Mouse (Mus musculus) adrenal gland, postnatal 14 days (tissue): Measurements from ENCODE around the gene Rbp1. TPM values are rescaled to one million over a fixed set of nuclear protein-coding genes. Genes with fewer than 3 reads are reported as not detected.

Experiments used
- DNase-seq: peaks from one replicate; pipeline ENCODE4 v3.0.0; 2021; ENCODE audit warnings: mixed read lengths
- long read RNA-seq, 2 experiments: library from polyadenylated mRNA; stranded (forward); transcript quantifications; one replicate each; pipeline ENCODE4 v2.0.0; 2021
- total RNA-seq: library from RNA; stranded (reverse); gene quantifications from 2 replicates; pipeline ENCODE4 v1.2.3, GENCODE M21; 2021

Gene Rbp1
- 8.8 and 11.2 TPM in 2 replicates for total RNA-seq
- long read RNA-seq, experiment 1, transcript Rbp1-201 (4 exons, 2,652 nt), result major isoform, 14 of 23 reads
- long read RNA-seq, experiment 1, partial matches to known transcripts, result 9 of 23 reads
- long read RNA-seq, experiment 1, other reads (novel, unspliced or antisense), result 0 of 23 reads
- long read RNA-seq, experiment 2, transcript Rbp1-201 (4 exons, 2,652 nt), result major isoform, 25 of 44 reads
- long read RNA-seq, experiment 2, partial matches to known transcripts, result 19 of 44 reads
- long read RNA-seq, experiment 2, other reads (novel, unspliced or antisense), result 0 of 44 reads

DNA sequence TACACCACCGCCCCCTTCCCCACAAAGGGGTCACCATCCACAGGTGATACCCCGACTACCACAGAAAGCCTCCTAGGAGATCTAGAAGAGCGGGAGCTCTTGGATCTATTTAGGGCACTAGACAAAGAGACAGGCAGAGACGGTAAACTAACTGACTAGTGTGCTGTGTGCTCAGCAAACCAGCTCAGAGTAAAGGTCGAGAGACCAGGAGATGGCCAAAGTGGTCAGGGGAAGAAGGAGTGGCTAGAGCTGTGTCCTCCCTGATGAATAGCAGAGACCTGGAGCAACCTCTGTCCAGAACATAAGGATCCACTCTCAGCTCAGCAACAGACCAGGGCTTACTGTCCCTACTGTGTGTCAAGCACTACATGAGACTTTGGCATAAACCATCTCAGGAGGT is at the start of gene Rbp1:
Gene Rbp1 (plus strand): TSS at position 306 of the 400 bp plus-strand sequence.
- DNase-seq, result no peak

- no peak for DNase-seq
These were observed 49.4 kb upstream of the Rbp1 start for GRCm38 (mm10) chr9:98373358-98373757.

DNA sequence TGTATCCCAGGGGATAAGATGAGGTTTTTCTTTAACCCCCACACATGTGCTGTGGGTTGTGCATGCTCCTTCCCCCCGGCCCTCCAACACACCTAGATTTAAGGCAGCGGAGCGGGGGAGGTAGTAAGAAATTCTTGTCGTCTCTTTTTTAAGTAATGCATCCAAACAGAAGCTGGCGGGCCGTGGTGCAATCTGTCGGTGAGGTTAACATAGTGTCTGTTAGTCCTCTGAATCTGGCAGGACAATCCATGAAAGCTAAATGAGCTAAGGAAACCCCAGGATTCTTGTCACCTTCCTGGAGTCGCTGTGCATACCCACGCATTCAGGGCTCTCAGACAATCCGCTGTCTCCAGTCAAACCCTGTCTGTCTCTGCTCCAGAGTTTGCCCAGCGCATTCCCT is 47.9 kb upstream of the Rbp1 start:
- DNase-seq, result no peak

- DNase-seq, result no peak
These were observed 47.2 kb upstream of the Rbp1 start for GRCm38 (mm10) chr9:98375329-98376170.

GRCm38 (mm10) chr9:98379736-98380135 is 43.0 kb upstream of the Rbp1 start:
- DNase-seq, result no peak

DNA sequence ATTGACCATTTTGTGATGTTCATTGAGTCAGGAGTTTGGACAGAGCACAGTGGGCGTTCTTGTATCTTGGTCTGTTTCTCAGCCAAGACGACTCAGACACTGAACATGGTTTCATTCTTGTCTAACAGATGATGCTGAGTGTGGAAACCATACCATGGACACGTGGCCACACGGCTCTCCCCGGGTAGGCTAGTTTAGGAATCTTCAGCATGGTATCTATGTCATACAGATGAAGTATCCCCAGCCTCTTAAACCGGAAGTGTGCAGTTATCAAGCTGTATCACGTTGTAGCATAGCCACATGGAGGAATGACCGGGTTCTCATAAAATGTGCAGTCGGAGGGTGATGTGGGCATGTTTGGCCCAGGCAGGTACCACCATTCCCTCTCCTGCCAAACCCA is 42.2 kb upstream of the Rbp1 start:
- DNase-seq, result no peak

DNA sequence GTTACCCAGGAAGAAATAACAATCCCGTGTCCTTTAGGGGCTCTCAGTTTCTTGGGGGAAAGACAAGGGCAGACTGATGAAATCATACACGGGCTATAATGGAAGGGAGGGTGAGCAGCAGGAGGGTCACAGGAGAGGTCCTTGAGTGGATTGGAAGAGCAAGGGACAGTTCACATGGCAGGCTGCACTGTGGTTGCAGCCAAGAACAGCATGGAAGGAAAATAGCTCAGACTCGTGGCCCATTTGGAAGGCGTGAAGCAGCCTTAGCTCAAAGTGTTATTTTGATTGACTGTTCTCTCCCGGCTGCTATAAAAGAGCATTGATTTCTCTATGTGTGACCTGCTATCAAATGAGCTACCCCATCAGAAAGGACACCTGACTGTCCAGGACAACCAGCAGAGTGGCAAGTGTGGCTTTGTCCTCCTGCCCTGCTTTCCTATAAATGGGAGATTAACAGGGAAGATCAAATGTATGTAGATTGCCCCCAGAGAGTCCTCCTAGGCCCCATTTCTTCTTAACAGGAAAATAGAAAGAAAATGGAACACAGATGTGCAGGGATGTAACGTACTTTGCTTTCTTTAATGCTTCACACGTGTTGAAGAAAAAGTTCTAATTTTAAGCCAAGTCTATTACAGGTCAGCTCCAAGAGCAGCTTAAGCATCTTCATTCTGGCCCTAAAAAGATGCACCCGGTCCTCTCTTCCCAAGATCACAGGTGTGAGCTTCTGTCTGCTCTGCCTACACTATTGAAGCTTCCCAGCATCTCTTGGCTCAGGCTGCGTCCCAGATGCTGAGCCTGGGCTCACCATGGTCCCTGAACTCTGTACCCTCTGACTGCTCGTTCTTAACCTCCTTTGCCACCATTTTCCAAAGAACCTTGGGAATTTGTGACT is 34.8 kb upstream of the Rbp1 start:
- DNase-seq, result no peak

DNA sequence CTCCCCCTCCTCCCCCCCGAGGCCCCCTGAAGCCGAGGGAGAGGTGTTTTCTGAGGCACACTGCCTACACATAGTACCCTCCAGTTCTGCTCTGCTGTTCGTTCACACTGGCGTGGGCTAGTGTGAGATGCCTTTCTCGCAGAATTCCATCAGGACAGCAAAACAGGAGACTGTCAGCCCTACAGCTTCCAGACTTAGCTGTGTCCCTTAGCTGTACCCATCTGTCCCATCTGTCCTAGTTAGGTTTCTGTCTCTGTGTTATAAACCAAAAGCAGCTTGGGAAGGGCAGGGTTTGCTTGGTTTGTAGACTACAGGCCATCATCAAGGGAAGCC is 34.2 kb upstream of the Rbp1 start:
- no peak for DNase-seq

GRCm38 (mm10) chr9:98393496-98393895 is 29.3 kb upstream of the Rbp1 start:
- DNase-seq, result no peak

DNA sequence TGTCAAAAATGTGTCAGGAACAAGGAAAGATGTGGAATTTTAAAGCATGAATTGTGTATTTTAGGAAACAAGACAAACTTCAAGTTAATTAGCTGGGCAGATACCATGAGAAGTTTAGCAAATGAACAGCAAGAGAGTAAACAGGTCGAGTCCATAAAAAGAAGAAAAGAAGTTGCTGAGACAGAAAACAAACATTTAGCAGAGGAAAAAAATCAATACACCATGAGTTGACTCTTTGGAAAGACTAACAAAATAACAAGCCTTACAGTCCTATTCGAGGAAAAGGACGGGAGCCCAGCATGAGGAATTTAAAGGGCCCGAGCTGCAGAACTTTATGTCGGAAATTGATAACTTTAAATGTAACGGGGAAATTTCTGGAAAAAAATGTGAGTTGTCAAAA is 25.6 kb upstream of the Rbp1 start:
- DNase-seq, result no peak

- no peak for DNase-seq
These were observed 24.9 kb upstream of the Rbp1 start for GRCm38 (mm10) chr9:98397866-98398265.

DNA sequence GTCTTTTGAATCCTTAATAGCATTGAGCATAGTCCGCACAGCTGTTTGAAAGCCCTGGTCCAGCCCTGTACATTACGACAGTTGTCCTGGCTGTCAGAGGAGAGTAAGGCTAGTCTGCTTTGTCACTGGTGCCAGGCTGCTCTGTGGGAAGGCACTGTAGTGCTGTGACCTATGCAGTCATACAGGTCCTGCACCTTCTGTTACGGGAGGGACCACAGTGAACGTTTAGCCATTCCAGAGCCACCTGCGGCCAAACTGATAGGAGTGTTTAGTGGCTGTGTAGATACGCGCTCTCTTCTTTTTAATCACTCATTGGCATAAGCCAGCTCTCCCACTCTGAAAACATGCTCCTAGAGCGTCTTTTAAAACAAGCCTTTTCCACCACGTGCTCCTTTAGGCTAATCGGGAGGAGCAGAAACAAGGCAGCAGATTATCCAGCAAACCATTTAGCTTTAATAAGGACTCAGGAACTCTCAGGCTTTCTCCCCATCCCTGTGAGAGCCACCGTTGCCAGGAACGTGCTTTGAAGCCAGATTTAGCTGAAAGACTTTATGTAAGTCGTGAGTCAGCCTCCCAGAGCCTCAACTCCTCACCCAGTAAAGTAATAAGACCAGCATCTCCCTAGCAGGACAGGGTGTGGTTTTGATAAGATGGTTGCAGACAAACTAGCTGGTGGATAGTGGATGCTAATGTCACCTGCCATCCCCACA is 22.4 kb upstream of the Rbp1 start:
- DNase-seq, result no peak

DNA sequence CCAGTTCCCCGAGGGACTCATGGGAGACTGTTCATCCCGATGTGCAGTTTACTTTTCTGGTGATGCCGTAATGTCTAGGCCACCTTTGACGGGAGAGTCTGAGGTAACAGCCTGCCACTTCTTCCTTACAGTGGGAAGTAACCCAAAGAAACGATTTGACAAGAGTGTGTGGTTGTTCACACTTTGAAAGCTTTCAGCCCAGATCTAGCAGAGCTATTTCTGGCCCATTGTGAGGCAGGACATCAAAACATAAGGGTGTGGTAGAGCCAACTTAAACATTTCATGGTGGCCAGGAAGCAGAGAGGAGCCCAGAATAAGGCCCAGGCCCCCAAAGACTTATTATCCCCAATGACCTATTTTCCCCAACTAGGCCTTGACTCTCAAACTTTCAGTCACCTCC is 21.1 kb upstream of the Rbp1 start:
- DNase-seq, result no peak

GRCm38 (mm10) chr9:98407771-98408170 is 15.0 kb upstream of the Rbp1 start:
- no peak for DNase-seq

- DNase-seq, result peak; percentile 88
These were observed 13.6 kb upstream of the Rbp1 start for GRCm38 (mm10) chr9:98409137-98409536.

DNA sequence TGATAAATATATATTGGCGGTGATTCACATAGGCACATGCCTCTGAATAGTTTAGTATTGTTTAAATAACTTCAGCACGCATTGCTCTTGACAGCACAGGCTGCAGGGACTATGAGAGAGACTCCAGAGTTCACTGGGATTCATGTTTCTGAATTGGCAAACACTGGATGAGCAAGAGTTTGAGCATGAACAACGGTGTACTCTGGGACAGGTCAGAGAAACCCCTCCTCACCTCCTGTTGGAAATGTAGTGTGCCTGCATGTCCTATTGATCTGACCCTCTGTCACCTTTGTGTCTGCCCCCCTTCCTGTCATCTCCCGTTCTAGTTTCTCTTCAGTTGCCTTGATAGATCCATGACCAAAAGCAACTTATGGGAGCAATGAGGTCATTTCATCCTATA is 7.3 kb upstream of the Rbp1 start:
- DNase-seq, result no peak

GRCm38 (mm10) chr9:98417919-98418318 is 4.8 kb upstream of the Rbp1 start:
- peak; percentile 29 for DNase-seq

DNA sequence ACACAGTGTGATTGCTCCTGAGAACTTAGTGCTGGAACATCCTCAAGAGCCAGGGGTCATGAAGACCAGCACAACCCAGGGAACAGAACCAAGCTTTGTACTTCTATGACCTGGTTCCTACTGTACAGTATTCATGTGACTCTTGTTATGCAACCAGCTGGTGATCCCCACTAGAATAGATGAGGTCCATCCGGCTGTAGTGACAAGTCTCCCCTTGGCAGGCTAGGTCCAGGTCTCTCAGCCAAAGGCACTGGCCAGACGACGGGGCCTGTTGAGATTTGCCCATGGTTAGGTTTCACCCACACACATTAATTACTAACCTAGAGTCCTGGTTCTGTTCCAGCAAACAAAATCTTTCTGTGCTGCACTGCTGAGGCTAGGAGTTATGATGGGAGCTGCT is 4.4 kb upstream of the Rbp1 start:
- DNase-seq, result no peak

DNA sequence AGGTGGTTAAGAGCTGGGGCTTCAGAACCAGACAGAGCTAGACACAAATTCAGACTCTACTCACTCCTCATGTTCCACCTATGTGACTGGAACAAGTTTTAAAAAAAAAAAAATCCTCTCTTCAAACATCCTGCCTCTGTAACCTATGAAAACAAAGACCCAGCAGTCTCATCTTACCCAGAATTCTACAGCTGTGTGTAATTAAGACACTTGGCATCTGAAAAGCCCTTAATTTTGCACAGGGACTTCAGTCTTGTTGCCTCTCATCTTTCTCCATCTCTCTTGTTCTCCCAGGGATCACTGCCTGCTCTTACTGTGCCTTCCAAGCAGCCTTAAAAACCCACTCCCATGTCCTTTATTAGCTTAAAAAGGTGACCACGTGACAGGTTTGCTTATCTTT is 2.1 kb upstream of the Rbp1 start:
- no peak for DNase-seq

DNA sequence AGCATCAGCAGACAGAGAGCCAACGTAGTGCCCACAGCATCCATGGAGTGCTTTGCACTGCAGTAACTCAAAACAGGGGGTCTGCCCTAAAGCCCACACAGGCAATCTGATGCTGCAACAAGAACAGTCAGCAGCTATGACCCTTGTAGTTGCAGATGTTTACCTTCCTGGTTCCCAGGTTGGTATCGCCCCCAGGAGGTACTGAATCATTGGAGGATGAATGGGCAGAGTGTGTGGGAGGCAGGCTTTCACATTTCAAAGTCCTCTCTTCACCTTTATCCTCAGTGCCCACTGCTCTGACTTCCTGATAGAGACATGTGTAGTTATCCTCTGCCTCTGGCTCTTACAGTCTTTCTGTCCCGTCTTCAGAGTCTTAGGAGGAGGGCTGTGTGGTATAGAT is 858 bp upstream of the Rbp1 start:
- DNase-seq, result no peak

- no peak for DNase-seq
These were observed 930 bp downstream of the Rbp1 start for GRCm38 (mm10) chr9:98423691-98424090.

DNA sequence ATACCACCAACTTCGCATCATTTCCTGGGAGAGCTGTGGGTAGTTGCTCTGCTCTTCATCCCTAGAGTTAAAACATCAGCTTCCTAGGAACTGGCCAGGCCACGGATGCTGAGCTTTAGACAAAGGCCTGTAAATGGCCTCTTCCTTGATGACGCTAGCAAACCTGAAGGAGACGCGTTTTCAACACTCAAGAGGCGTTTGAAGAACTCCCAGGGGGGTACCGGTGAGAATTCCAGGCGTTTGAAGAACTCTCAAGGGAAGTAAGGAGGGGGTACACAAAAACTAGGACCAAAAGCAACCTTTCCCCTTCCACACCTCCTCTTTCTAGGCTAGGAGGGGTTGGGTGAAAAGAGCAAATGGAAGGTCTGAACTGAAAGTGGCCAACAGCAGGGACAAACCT is 1.5 kb downstream of the Rbp1 start:
- DNase-seq, result no peak
